Mouse (Mus musculus): ENCODE results near the gene 1700092M07Rik. TPM values are rescaled to one million over a fixed set of nuclear protein-coding genes. Genes with fewer than 3 reads are reported as not detected.
A peak's percentile ranks its signal among the peaks of the same experiment; 100 is the strongest.
"Not testable (repeated sequence)": the region's sequence is repeated elsewhere in the genome, so short reads cannot be mapped to it uniquely, and the experiment has no call there.

Gene 1700092M07Rik
- total RNA-seq, 4 experiments from 2014 or later: not detected

DNA sequence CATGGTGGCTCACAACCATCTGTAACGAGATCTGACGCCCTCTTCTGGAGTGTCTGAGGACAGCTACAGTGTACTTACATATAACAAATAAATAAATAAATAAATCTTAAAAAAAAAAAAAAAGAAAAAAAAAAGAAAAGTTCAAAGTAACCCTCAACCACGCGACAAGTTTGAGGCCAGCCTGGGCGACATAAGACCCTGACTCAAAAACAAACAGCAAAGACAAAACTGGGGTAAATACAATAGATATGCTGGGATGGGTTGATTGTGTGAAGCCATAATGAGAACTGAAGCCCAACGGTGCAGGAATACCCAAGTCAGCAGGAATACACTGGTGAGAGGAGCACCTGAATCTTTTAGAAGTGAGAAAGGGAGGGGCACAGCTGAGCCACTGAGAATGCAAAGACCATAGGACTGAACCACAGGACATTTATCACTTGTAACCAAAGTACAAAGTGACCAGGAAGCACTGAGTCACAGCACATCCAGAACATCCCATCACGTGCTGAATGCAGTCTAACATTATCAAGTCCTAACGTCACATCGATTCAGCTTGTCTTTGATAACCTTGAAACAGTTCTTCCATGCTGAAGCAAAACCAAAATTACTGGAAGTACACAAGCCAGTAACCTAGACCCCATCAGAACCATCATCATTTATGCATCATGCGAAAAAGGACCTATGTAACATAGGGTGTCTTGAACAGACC, 23.6 kb upstream of the 1700092M07Rik start:
- DNase-seq (ENCODE audit: low spot score): no peak

DNA sequence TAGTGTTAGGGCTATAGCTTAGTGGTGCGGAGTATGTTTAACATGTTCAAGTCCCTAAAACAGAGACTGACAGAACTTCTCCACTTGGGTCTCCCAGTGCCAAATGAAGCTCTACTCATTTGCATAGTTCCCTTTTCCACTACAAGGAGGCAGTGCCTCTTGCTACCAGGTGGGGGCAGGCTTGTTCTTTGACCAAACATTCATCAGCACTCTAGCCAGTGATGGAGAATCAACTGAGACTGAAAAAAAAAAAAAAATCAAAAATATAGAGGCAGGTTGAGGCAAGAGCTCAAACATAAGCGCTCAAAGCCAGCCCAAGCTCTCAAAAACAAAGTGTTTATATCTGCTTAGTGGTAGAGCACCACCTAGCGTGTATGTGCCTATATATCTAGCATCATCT, 22.2 kb upstream of the 1700092M07Rik start:
- no peak for DNase-seq (ENCODE audit: low spot score)

DNA sequence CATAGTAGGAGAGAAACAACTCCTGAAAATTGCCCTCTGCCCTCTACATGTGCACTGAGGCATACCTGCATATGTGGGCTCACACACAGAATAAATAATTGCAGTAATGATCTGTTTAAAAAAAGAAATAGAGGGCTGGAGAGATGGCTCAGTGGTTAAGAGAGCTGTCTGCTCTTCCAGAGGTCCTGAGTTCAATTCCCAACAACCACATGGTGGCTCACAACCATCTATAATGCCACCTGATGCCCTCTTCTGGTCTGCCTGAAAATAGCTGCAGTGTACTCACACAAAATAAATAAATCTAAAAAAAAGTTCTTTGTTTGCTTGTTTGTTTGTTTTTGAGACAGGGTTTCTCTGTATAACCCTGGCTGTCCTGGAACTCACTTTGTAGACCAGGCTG, 21.5 kb upstream of the 1700092M07Rik start:
- DNase-seq (ENCODE audit: low spot score): not testable (repeated sequence)

DNA sequence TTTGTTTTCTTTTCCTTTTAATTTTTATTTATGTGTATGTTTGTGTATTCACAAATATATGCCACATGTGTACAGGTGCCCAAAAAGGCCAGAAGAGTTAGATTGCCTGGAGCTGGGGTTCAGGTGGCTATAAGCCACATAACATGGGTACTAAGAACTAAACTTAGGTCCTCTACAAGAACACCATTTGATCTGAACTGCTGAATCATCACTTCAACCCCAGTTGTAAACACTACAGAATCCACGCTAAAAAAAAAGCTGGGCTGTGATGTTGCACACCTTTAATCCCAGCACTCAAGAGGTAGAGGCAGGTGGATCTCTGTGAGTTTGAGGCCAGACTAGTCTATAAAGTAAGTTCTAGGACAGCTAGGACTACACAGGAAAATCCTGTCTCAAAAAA, 19.1 kb upstream of the 1700092M07Rik start:
- no peak for DNase-seq (ENCODE audit: low spot score)

DNA sequence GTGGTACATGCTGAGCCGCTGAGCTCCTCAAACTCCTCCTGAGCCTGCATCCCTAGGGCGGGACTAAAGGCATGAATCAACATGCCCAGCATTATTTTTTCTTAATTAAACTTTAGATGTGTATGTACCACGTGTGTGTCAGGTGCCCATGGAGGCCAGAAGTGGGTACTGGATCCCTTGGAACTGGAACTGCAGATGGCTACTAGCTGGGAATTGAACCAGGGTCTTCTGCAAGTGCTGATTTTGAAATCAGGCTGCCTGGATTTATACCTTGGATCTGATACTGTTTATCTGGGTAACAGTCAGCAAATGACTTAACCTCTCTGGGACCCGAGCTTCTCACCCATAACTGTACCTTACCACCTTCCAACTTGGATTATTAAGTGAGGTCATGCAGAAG, 18.5 kb upstream of the 1700092M07Rik start:
- no peak for DNase-seq (ENCODE audit: low spot score)

DNA sequence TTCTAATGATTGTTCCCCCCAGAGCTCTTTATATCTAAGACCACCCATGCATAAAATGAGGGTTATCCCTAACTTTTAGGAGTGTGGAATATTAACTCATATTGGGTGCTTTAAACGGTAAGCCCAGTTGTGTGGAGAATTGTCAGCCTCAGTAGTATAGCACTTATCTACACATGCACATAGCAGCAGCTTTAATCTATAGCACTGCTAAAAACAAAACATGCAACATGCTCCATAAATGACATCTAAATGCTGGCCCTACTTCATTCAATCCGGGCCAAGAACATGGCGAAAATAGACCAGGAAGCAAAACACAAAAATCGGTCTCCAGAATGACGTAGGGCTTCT, 18.0 kb upstream of the 1700092M07Rik start:
- no peak for DNase-seq (ENCODE audit: low spot score)

DNA sequence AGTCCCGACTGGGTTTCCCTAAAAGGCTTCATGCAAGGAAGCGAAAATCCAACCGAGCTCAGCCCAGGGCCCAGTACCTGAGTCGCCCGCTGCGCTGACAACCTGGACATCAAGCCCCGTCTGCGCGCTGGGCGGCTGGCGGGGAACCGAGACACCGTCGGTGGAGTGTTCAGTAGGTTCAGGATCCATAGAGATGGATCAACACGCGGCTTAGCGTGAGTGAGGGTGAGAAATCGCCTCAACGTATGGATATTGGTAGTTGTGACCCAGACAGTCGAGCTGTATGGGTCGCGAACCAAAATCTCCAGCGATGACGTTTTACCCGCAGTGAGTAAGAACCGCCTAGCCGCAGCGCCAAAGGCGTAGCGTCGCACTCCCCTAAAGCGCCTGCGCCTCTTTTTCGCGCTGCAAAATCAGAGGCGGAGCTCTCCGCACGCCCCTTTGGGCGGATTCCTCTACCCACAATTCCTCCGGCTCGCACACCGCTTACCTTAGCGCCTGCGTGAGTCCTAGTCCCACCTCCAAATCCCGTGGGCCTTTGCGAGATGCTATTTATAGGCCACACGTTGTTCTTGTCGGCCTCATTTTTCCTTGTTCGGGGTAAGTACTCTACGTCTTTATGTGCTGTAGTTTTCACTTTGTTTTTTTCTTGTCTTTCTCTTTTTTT, 17.5 kb upstream of the 1700092M07Rik start, which contains the start of gene Slc3a2:
Slc3a2 (minus strand) TSS at position 463 of the 667 bp plus-strand sequence.
- peak; percentile 99 for DNase-seq (ENCODE audit: low spot score)

DNA sequence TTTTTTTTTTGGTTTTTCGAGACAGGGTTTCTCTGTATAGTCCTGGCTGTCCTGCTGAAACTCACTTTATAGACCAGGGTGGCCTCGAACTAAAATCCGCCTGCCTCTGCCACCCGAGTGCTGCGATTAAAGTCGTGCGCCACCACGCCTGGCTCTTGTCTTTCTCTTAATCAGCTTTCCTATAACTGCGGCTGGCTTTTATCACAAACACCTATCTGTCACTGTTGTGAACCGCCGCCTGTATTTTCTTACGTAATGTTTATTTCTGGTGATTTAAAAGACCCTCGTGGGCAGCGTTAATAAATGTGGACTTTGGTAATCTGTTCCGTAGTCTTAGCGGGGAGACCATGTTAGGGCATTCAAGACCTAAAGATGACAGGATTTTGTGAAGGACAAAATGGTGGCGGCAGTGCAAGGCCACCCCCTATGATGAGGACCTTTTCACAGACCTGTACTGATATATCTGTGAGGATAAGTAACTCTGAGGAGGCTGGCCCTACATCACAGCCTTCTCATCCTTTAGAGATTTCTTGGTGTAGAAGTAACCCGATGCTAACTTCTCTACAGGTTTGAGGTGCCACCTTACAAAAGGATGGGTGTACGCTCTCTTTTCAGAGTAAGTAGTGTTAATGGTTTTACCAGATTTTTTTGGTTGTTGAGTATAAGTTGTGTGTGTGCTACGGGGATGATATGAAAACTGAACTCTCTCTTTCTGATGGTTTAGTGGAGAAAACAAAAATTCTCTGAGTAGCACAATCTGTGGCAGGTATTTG, 16.8 kb upstream of the 1700092M07Rik start:
- DNase-seq (ENCODE audit: low spot score): no peak

DNA sequence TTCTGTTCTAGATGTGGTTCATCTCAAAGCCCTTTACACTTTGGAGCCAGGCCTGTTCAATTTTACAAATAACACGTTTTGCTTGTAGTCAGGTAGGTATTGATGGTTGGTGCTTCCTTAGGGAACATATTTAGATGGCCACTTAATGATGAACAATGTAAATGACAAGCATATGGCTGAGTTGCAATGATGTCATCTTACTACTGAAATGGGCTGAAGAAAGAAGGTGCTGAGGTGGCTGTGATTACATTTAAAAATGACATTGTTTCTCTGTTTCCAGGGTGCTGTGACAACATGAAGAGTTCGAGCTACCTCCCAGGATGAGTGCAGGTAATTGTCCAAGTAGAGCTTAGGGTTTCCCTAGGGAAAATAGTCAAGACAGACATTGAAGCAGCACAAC, 16.1 kb upstream of the 1700092M07Rik start:
- no peak for DNase-seq (ENCODE audit: low spot score)

DNA sequence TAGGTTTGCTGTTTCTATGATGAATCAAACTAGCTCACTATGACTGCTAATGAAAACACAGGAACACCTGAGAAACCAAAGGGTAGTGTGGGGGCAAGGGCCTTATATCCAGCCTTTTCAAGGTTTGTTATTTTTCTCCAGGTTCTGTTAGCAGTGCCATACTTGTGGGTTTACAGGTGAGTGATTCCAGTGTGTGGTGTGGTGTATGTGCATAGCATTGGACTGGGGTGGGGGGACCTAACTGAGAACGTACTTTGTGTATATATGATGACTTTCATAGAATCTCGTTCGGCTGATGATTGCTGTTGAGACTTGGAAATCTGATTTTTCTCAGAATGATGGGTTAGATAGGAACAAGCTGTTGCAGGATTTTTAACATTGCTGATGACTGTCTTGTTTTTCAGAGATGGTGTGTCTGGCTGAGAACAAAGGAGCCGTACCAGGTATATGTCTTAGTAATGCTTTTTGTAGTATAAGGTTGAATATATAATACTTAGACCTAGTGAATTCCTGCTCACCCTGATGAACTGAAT, 15.4 kb upstream of the 1700092M07Rik start:
- no peak for DNase-seq (ENCODE audit: low spot score)

DNA sequence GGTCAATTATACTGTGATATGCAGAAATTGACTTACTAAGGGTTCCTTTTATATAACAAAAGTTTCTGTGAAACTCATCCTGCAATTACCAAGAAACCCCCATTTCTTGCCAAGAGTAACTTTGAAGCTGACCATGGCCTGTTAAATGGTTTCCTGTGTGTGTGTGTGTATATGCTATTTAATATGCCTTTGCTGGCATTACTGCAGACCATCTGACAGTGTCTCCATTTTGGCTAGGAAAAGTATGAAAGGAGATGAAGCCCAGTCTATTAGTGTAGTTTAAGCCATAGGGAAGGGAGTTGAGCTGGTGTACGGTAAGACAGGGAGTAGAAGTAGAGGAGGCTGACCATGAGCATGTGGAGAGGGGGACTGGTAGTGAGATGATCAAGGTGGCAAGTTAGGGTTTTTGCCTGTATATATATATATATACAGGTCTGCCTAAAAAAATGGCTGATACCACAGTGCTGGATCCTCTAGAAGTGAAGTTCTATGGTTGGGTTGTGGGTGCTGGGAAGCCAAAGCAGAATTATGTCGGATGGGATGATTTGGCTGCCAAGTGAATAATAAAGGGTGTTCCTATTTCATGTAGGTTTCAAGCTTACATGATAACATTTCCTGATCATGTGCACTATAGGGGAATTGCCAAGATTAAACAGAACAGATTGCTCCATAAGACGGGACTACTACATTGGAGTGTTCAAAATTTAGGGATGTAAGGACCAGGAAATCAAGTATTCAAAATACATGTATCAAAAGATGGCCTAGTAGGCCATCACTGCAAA, 13.7 kb upstream of the 1700092M07Rik start:
- no peak for DNase-seq (ENCODE audit: low spot score)

DNA sequence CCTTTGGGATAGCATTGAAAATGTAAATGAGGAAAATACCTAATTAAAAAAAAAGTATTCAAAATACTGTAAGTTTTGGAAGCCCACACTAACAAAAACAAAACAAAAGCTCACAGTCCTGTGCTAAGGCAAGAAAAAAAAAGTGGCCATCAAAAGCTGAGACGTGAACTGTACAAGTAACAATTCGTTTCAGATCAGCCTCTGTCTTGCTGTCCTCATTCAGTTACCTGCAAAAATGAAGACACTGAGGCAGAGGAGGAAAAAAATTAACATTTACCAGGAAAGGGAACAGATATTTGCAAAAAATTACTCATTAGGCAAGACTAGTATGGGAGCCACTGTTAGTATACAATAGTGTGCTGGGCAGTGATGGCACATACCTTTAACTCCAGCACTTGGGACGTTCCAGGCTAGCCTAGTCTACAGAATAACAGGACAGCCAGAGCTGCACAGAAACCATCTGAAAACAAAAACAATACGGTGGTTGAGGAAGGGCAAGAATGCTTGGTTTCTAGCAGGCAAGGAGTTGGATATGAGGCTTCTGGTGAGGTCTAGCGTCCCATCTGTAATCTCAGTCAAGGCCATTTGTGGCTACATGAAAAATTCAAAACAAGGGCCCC, 12.9 kb upstream of the 1700092M07Rik start:
- no peak for DNase-seq (ENCODE audit: low spot score)

DNA sequence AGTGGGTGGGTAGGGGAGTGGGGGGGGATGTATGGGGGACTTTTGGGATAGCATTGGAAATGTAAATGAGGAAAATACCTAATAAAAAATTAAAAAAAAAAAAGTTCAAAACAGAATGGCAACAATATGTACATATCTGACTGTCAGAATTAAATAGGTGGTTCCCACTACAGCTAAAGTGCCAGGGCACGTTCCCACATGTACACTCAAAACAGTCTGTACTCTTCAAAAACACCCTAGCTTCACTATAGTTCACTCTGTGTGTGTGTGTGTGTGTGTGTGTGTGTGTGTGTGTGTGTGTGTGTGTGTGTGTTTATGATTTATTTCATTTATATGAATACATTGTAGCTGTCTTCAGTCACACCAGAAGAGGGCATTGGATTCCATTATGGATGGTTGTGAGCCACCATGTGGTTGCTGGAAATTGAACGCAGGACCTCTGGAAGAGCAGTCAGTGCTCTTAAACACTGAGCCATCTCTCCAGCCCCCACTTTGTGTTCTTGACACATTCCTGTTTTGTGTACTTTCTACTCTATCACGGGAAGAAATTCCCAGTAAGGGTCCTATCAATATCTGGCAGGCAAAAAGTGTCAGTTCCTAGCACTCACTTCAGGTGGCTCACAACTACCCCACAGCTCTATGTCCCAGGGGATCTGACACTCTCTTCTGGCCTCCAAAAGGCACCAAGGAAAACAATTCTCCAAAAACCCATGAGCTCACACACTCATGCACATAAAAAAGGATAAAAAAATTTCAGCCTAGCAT, 12.0 kb upstream of the 1700092M07Rik start:
- not testable (repeated sequence) for DNase-seq (ENCODE audit: low spot score)

DNA sequence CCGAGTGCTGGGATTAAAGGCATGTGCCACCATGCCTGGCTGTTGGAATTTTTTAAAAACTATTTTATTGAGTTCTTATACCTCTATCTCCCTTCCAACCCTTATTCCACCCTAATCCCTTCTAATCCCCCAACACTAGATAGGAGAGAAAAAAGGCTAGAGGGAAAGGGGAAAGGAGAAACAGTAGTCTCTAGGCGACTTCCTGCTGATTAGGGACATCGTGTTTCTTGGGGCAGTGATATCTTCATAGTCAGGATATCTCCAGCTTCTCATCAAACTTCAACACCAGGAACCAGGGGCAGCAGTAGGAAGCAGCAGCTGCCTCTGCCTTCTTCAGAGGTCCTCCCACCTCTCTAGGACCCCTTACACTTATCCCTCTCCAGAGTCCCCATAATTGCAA, 6.2 kb upstream of the 1700092M07Rik start:
- no peak for DNase-seq (ENCODE audit: low spot score)

DNA sequence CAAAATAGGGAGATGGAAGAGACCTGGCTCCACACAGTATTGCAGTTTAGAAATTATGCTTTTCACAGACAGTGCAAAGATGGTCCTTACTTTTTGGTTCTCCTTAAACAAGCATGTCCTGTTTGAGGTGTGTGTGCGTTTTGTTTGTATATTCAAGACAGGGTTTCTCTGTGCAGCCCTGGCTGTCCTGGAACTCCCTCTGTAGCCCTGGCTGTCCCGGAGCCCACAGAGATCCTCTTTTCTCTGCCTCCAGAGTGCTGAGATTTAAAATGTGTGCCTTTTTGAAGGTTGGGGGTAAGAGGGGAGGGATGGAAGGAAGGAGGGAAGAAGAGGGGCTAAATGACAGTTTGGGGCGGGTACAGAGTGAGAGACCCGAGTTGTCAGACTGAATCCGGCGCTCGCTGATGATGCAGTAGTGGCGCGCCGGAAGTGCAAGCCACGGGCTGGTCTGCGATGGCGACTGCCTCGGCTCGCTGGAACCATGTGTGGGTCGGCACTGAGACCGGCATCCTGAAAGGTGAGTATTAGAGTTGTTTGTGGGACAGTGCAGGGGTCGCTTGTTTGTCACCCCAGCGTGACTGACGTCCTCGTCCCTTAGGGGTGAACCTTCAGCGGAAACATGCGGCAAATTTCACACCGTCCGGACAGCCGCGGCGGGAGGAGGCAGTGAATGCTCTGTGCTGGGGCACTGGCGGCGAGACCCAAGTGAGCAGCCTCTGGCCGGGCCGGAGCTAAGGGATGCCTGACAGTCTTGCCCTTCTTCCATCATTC, 4.9 kb upstream of the 1700092M07Rik start, which contains the start of gene Wdr74:
Wdr74 (plus strand) TSS at position 439 of the 771 bp plus-strand sequence.
- peak; percentile 91 for DNase-seq (ENCODE audit: low spot score)

DNA sequence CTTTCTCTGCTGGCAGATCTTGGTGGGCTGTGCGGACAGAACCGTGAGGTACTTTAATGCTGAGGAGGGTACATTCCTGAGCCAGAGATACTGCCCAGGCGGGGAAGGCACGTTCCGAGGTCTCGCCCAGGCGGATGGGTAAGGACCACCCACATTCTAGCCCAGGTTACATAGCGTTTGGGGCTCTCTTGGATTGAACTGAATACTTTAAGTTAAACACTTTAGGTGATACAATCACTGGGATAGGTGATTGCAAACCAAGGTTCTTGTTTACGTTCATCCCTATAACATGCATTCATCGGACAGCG, 4.4 kb upstream of the 1700092M07Rik start:
- DNase-seq (ENCODE audit: low spot score): no peak

DNA sequence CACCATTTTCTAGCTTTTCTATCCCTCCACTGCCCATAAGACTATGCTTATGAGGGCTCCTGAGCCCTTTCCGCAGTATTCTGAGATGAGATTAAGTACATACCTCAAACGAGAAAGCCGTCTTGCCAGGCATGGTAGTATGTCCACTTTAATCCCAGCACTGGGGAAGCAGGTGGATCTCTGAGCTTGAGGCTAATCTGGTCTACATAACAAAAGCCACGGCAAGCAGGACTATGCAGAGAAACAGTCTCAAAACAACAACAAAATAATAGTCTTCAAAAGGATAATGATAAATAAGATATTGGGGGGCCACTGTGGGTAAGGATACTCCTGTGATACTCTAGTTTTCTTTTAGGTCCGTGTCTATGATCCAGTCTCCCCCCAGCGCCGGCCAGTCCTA, 1.6 kb upstream of the 1700092M07Rik start:
- DNase-seq (ENCODE audit: low spot score): no peak

DNA sequence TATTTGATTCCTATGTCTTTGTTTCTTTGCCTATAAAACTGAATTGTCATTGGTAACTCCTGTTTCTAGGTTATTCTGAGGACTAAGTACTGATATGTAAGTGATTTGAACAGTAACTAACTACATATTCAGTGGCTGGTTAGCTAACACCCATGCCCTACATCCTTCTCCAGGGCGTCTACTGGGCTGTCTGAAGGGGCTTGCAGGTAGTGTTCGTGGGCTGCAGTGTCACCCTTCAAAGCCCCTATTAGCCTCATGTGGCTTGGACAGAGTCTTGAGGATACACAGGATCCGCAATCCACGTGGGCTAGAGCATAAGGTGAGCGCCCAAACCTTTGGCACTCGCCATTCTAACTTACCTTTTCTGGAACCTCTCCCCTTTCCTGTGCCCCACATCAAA, 872 bp upstream of the 1700092M07Rik start:
- no peak for DNase-seq (ENCODE audit: low spot score)

DNA sequence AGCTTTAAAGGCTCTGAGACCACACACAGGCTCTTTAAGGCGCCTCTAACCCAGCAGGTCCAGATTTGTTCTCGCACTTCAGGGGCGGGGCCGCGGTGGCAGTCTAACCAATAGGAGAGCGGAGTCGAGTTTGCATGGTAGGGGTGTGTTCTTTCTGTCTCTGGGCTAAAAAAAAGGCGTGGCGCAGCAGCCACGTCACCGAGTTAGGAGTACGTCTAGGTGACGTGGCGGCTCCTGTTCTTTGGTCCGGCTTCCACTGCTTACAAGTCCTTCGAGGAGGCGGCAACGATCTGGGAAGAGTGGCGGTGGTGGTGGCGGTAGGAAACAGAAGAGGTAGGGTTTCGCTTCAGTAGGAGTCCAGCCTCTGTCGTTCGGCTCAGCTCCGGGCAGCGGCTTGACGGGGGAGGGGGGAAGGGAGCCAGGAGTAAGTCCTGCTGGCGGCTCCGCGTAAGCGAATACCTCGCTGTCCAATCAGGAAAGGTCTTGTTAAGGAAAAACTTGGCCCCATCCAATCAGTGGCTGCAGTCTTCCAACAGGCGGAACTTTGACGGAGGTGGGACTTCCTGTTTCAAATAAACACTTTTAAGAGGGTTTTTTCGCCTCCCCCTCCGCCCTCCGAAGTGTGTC, 838 bp downstream of the 1700092M07Rik start, which contains the start of gene Stx5a:
Stx5a (plus strand) TSS at position 171 of the 627 bp plus-strand sequence.
- DNase-seq (ENCODE audit: low spot score): peak; percentile 97
